Mouse (Mus musculus) brain, adult 2 months (tissue): Measurements from ENCODE around the gene Wdr77.
"Not testable (repeated sequence)": the region's sequence is repeated elsewhere in the genome, so short reads cannot be mapped to it uniquely, and the experiment has no call there.

ENCODE experiments used
- DNase-seq: peaks from one replicate; pipeline ENCODE4 v3.0.0; 2011; ENCODE audit warnings: low read depth, low spot score

Gene Wdr77

DNA sequence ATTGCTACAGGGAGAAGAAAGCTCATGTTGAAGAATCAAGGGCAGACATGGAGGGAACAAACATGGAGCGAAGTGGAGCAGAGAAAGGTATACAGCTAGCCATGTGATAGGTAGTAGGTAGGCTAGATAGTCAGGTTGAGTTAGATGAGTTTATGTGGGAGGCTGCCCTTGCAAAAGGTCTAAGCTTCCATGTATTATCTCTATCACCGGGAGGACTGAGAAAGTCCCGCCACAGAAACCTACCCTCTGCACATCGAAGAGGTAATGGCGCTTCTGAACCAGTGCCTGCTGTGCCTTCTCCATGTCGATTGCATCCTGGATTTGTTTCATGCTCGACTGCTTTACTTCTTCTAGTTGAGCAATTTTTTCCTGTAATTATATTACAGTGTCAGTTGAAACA lies 7.8 kb upstream of the Wdr77 start:
- DNase-seq = no peak

DNA sequence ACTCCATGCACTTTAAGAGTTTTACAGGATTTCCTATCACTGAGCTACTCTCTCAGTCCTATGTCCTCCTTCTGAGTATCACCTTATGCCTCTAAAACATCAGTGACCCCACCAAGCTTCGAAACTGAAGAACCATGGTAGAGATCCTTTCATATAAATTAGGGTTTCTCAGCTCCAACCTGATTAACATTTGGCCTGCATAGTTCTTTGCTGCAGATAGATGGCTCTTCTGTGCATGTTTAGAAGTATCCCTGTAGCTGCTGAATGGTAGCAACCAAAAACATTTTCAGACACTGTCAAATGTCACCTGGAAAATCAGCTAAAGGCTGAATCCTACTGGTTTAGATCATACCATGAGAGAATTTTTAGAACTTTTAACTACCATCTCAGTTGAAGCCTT lies 1.9 kb upstream of the Wdr77 start:
- peak; percentile 17 for DNase-seq

DNA sequence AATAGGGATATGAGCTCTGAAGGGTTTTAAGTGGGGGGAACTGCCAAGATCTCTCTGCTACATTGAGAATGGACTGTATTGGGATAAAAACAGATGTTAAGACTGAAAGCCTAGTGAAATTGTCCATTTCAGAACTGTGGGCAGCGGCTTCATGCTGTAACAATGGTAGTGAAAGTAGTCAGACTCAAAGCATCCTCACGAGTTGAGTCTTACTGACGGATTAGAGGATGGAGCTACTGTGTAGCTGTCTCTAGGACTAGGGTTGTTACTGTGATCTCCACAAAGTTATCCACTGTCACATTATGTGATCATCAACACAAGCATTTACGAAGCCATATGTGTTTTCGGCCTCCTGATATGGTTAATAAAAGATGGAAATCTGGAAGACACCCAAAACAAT lies 965 bp upstream of the Wdr77 start:
- DNase-seq = no peak

DNA sequence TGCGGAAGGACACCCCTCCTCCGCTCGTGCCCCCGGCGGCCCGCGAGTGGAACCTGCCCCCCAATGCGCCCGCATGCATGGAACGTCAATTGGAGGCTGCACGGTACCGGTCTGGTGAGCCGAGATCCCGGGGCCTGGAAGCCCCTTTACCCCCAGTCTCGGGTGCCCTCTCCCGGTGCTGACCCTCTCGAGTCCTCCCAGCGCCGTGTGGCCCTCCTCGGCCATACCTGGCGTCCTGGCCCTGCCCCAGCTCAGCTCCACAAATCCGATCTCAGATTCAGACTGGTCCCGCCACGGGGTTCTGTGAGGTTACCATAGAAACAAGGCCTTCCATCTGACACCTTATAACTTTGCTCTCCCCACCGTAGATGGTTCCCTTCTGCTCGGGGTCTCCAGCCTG lies 416 bp downstream of the Wdr77 start:
- peak; percentile 49 for DNase-seq

- DNase-seq = no peak
These were observed 830 bp downstream of the Wdr77 start, which contains the start of gene Atp5f1 for GRCm38 (mm10) chr3:105959999-105960398. Atp5f1 (minus strand) TSS chr3:105960099.

DNA sequence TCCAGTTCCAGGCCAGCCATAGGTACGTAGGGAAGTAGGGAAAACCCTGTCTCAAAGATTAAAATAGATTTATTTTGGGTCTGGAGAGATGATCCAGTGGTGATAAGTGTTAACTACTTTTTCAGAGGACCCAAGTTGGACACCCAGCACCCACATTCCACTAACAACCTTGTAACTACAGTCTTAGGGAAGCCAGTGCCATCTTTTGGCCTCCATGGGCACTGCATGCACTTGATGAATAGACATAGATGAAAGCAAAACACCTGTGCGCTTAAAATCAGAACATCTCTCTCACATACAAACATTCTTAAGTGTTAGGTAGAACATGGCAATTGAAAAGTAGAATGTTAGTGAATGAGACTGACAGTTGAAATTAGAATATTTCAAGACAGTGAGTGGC lies 1.5 kb downstream of the Wdr77 start:
- DNase-seq = peak; percentile 16

GRCm38 (mm10) chr3:105971831-105972446 lies 12.8 kb downstream of the Wdr77 start:
- DNase-seq = no peak

- no peak for DNase-seq
These were observed 14.2 kb downstream of the Wdr77 start, which contains the start of gene Ovgp1 for GRCm38 (mm10) chr3:105973411-105973810. Ovgp1 (plus strand) TSS chr3:105973711.

DNA sequence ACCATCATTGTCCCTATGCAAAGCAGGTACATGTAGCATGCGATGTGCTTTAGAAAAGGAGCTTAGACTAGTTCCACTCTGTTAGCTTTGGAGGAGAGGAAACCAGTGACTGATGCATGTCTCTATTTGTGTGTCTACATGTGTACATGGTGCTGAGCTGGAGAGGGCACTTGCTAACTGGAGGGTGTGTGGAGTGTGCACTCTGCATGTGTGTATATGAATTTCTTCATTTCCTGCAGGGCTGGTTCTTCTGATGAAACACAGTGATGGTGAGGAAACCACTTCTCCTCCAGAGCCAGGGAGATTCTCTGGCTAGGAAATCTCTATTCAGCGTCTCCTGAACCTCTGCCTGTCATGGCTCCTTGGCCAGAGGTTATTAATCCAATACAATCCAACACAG lies 15.0 kb downstream of the Wdr77 start:
- no peak for DNase-seq

GRCm38 (mm10) chr3:105989611-105990010 lies 30.4 kb downstream of the Wdr77 start:
- DNase-seq = not testable (repeated sequence)

- peak; percentile 58 for DNase-seq
These were observed 32.6 kb downstream of the Wdr77 start for GRCm38 (mm10) chr3:105991653-105992283.

DNA sequence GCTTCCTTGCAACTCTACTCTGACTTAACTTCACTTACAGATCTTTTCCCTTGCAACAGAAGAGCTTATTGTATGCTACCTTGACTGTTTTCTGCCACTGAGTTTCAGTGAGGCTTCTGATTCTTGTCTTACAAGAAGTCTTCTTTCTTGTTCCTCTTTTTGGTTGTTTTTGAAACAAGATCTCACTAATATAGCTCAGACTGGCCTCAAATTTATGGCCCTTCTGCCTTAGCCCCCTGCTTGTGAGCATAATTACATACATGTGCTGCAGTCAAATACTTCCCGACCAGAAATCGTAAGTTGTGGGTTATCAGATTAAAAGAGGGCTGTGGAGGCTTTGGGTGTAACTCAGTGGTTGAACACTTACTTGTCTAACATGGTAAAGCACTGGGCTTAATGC lies 35.6 kb downstream of the Wdr77 start:
- DNase-seq = no peak

DNA sequence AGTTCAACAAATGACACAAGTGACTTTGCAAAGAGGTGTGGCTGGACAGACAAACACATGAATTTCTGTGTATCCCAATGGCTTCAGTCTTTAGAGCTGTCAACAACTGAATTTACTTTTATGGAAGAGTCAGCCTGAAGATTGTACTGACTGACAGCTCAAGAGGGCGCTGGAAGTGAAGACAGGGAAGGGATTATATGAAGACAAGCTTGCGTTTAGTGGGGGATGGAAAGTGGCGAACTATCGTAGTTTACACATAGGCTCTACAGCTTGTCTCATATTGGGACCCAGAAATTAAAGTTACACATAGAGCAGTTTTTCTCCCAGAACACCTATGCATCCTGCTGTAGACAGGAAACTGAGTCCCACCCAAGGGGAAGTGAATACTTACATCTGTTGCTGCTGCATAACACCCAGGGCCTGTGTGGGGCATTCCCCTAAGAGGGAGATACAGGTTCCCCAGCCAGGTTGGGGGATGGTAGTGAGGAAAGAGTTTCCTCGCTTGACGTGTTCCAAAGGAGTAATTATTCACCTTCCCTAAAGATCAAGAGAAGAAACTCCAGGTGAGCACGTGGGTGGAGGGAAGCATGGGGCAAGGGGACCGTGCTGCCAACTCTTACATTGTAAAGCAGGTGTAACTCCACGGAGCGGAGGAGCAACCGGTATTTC lies 41.7 kb downstream of the Wdr77 start:
- no peak for DNase-seq

DNA sequence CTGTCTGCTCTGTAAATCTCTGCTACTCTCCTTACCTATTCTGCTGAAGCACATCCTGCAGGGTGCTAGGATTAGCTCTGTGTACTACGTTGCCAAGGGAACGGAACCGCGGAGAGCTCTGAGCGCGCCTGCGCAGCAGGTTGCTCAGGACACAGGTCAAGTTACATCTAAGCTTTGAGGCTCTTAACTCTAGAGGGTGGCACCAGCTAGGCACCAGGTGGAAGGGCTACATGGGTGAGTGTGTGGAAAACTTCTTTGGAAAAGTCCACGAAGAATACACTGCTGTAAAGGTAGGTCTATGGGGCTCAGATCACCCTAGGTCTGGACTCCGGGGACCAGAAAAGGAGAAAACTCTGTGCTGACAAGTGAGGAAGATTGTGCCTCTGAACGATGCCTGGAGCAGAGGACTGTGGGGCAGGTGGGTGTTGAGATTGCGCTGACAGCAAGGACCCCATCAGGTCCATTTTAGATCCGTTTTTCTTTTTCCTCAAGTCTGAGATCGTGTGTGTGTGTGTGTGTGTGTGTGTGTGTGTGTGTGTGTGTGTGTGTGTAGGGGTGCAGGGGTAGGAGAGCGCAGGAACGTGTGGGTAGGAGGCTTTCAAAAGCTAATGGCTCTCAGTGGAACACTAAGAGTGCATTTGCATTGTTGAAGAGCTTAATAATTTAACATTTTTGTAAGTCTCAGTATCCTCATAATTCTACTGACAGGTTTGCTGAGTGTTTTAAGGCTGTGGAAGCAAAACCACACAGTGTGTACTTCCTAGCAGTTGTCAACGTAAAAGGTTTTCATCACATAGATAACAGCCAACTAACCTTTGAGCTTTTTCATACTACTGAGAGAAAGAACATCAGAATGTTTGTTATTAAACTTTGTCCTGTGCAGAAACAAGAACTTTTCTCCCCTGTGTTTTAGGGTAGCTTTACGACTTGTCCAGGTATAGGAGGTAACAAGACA lies 42.5 kb downstream of the Wdr77 start:
- peak; percentile 86 for DNase-seq

- not testable (repeated sequence) for DNase-seq
These were observed 44.2 kb downstream of the Wdr77 start for GRCm38 (mm10) chr3:106003360-106003759.

GRCm38 (mm10) chr3:106014546-106014945 lies 55.4 kb downstream of the Wdr77 start, which contains the start of gene Pifo:
Pifo (minus strand) TSS chr3:106014646.
- no peak for DNase-seq
